Mouse (Mus musculus) spleen, adult 2 months (tissue): ENCODE results near the gene Fgfr4. TPM values are rescaled to one million over a fixed set of nuclear protein-coding genes. Genes with fewer than 3 reads are reported as not detected.

Source experiments
- DNase-seq, 2 experiments: peaks; one replicate each; pipeline versions ENCODE4 v3.0.0 to v3.0.0-alpha.2; 2012 to 2021; ENCODE audit warnings: low spot score in 2 of 2, low read depth in 1 of 2
- H3K27ac ChIP-seq: fragments of 200-500 bp; 2 replicates; pipeline ENCODE4 v1.5.1; 2012; ENCODE audit warnings: low read length, inconsistent platforms; ENCODE audit not compliant: insufficient read depth
- H3K27me3 ChIP-seq: fragments of 200-500 bp; 2 replicates; pipeline ENCODE4 v1.6.1; 2012; ENCODE audit warnings: mild to moderate bottlenecking, moderate library complexity, low read length, inconsistent platforms; ENCODE audit not compliant: control insufficient read depth, insufficient read depth
- H3K36me3 ChIP-seq: fragments of 200-500 bp; 2 replicates; pipeline ENCODE4 v1.6.1; 2012; ENCODE audit warnings: mild to moderate bottlenecking, low read length, inconsistent platforms; ENCODE audit not compliant: control insufficient read depth, insufficient read depth
- H3K4me1 ChIP-seq: fragments of 200-500 bp; 2 replicates; pipeline ENCODE4 v1.6.1; 2011; ENCODE audit warnings: inconsistent platforms; ENCODE audit not compliant: control insufficient read depth, insufficient read depth, insufficient read length
- H3K4me3 ChIP-seq: fragments of 200-500 bp; 2 replicates; pipeline ENCODE4 v1.5.1; 2011; ENCODE audit warnings: mild to moderate bottlenecking, inconsistent platforms; ENCODE audit not compliant: insufficient read depth, insufficient read length; ENCODE audit errors: extremely low read depth
- CTCF ChIP-seq: fragments of 200-500 bp; IDR thresholded peaks from 2 replicates; pipeline ENCODE4 v1.5.1; 2011; ENCODE audit warnings: mild to moderate bottlenecking, inconsistent platforms; ENCODE audit not compliant: insufficient read depth, insufficient read length, insufficient replicate concordance; ENCODE audit errors: extremely low read depth
- POLR2A ChIP-seq: fragments of 200-500 bp; IDR thresholded peaks from 2 replicates; pipeline ENCODE4 v1.6.1; 2011; ENCODE audit warnings: low read depth, low read length, inconsistent platforms
- WGBS: fragments of 180-500 bp; shearing (Covaris S2); methylation state at CpG from one replicate; pipeline ENCODE4 v1.1.7; 2018; 5-methylcytosine and 5-hydroxymethylcytosine counted together
- polyA plus RNA-seq: library from polyadenylated mRNA; depleted of rRNA; stranded (reverse); fragments of >200 nt; gene quantifications from 2 replicates; pipeline ENCODE4 v1.2.3, GENCODE M21; 2012

Gene Fgfr4
- polyA plus RNA-seq, 1 experiment = 12.0 TPM

DNA sequence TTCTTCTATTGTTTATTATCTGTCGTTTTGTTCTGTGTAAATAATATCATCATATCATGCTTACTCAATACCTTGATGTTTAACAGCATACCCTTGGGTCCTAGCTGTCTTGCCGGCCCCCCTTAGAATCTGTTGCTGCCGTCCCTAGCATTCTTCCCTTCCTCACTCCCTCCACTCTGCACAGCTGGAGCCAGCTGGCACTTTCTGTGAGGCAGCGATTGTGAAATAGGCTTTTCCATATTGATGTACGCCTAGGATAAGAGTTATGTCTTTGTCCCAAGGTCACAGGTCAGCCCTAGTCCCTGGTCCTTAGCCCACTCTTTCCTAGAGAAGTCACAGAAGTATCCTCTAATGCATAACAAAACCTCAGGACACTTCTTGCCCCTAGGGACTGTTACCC lies 11.1 kb downstream of the Fgfr4 start:
- H3K27ac ChIP-seq = no peak overlapping the region
- H3K36me3 ChIP-seq = no peaks in the 10 kb centered on the region
- no peak overlapping the region for H3K4me3 ChIP-seq
- H3K4me1 ChIP-seq = no peaks in the 10 kb centered on the region
- DNase-seq = no peak
- TF ChIP-seq POLR2A (no peak), CTCF (no peak)
- no peaks in the 10 kb centered on the region for H3K27me3 ChIP-seq
- WGBS = 72% methylated on average over 5 of the region's 5 CpGs

DNA sequence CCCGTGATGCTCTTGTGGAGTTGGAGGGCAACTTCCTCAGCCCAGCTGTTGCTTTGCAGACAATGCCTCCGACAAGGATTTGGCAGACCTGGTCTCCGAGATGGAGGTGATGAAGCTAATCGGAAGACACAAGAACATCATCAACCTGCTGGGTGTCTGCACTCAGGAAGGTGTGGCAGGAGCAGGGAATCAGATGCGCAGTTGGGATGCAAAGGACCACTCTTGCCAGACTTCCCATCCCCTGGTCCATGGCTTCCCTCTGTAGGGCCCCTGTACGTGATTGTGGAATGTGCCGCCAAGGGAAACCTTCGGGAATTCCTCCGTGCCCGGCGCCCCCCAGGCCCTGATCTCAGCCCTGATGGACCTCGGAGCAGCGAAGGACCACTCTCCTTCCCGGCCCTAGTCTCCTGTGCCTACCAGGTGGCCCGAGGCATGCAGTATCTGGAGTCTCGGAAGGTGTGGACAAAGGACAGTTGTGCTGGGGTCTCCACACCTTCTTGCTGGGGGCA lies 13.4 kb downstream of the Fgfr4 start:
- Histone ChIP-seq H3K36me3 (no peaks in the 10 kb centered on the region), H3K4me1 (no peaks in the 10 kb centered on the region)
- 90% methylated on average over 16 of the region's 16 CpGs for WGBS

DNA sequence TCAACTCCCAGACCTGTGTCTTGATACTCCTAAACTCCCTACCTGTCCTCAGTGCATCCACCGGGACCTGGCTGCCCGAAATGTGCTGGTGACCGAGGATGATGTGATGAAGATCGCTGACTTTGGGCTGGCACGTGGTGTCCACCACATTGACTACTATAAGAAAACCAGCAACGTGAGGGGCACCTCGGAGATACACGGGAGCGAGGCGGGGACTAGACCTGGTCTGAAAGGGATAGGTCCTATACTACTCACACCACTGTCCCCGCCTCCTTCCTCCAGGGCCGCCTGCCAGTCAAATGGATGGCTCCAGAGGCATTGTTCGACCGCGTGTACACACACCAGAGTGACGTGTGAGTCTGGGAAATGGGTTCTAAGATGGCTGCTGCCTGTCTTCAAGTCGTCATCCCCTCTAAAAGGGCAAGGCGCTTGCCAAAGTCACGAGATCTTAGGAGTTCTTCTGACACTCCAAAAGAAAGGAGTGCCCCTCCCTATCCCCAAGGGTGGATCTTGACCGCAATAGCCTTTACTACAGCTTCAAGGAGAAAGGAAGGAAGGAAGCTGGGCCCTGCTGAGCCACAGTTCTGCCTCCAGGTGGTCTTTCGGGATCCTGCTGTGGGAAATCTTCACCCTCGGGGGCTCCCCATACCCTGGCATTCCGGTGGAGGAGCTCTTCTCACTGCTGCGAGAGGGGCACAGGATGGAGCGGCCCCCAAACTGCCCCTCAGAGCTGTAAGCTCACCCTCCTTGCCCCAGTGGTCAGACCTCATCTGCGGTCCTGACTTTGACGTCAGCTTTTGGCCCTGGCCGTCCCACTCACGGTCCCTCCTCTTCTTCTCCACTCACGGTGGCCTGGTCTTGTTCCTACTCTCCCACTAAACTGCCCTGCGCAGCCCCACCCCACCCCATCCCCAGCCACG lies 14.6 kb downstream of the Fgfr4 start:
- H3K27me3 ChIP-seq = peaks cover 2% of the 10 kb centered on the region; the same call in 1 of the 2 replicates
- H3K4me1 ChIP-seq = no peaks in the 10 kb centered on the region
- no peak overlapping the region for H3K27ac ChIP-seq
- WGBS = 86% methylated on average over 32 of the region's 32 CpGs
- no peak for DNase-seq
- TF ChIP-seq POLR2A (no peak), CTCF (no peak)
- no peak overlapping the region for H3K4me3 ChIP-seq
- no peaks in the 10 kb centered on the region for H3K36me3 ChIP-seq

More for the DNA sequence above, 13.4 kb downstream of the Fgfr4 start:
- DNase-seq = no peak
- Histone ChIP-seq H3K27ac (no peak overlapping the region), H3K27me3 (no peaks in the 10 kb centered on the region), H3K4me3 (no peak overlapping the region)
- no peak for TF ChIP-seq CTCF
- no peak for TF ChIP-seq POLR2A

DNA sequence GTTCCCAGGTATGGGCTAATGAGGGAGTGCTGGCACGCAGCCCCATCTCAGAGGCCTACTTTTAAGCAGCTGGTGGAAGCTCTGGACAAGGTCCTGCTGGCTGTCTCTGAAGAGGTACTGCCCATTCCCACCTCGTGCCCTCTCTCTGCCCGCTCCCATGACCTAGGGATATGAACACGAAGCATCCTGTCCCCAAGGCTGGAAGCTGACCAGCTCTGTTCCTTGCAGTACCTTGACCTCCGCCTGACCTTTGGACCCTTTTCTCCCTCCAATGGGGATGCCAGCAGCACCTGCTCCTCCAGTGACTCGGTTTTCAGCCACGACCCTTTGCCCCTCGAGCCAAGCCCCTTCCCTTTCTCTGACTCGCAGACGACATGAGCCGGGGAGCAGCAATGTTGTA lies 15.4 kb downstream of the Fgfr4 start:
- Histone ChIP-seq H3K27me3 (peaks cover 2% of the 10 kb centered on the region; the same call in 1 of the 2 replicates), H3K27ac (no peak overlapping the region), H3K4me3 (no peak overlapping the region), H3K4me1 (no peaks in the 10 kb centered on the region), H3K36me3 (no peaks in the 10 kb centered on the region)
- TF ChIP-seq CTCF (no peak), POLR2A (no peak)
- 84% methylated on average over 11 of the region's 11 CpGs for WGBS
- no peak for DNase-seq

DNA sequence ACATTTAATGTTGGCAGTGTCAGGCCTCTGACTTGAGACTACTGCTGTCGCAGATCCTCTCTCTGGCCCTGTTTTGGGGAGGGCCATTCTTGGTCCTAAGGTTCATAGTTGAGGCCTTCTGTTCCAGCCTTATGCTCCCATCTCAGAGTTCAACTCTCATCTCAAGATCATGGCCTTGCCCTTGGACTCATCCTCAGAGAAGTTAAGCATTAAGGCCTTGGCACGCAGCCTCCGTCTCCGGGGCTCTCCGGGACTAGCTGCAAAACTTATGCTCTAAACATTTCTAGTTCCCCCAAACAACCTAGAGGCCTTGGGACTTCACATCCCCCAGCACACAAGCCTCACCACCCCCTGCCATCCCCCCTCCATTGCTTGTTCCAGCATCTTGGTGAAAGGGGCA lies 15.8 kb downstream of the Fgfr4 start:
- no peak for DNase-seq
- Histone ChIP-seq H3K27me3 (peaks cover 2% of the 10 kb centered on the region; the same call in 1 of the 2 replicates), H3K27ac (no peak overlapping the region), H3K36me3 (no peaks in the 10 kb centered on the region), H3K4me1 (no peaks in the 10 kb centered on the region), H3K4me3 (no peak overlapping the region)
- TF ChIP-seq POLR2A = no peak
- TF ChIP-seq CTCF = no peak
- WGBS = 90% methylated on average over 5 of the region's 5 CpGs

DNA sequence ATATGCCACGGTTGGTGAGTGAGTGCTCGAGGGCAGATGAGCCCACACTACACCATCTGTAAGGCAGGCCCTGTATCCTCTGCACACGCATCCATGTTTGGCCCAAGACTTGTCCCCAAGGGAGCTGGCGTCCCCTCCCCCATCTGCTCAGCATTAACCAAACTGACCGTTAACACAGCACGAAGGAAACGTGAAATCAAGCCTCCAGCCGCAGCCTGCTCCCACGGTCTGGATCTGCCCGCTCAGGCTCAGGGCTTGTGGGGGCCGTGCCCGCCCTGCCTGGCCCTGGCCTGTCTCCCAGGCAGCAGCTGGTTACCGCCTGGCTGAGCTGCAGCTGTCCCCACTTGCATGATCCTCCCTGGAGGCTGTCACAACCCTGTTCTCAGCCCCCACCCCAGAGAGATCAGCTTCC lies 16.5 kb downstream of the Fgfr4 start:
- no peak overlapping the region for H3K27ac ChIP-seq
- no peak for TF ChIP-seq CTCF
- TF ChIP-seq POLR2A = no peak
- DNase-seq = peak in 1 of 2 experiments; percentile 20
- no peak overlapping the region for H3K4me3 ChIP-seq
- peaks cover 2% of the 10 kb centered on the region; the same call in 1 of the 2 replicates for H3K27me3 ChIP-seq
- WGBS = 75% methylated on average over 13 of the region's 13 CpGs
- H3K4me1 ChIP-seq = no peaks in the 10 kb centered on the region
- H3K36me3 ChIP-seq = no peaks in the 10 kb centered on the region
